Mouse (Mus musculus): ENCODE measurements at regions not wholly inside any gene's neighbourhood (a gene's known extent, or its start where the extent isn't known, plus 50 kb on each side); places are given as distances from the start of the nearest gene placed in this dataset.

GRCm38 (mm10) chrX:21293666-21294065 is 118.2 kb upstream of the Gm21876 start:
- Histone ChIP-seq H3K9ac (replicated peaks; ENCODE audit: low read length) (no peak overlapping the region), H3K4me3 (ENCODE audit: low read depth, low read length) (no peak overlapping the region), H3K4me1 (ENCODE audit: control insufficient read depth, insufficient read depth, low read length) (no peaks in the 10 kb centered on the region), H3K27me3 (ENCODE audit: control insufficient read depth, insufficient read depth, low read length) (no peaks in the 10 kb centered on the region), H3K27ac (replicated peaks; ENCODE audit: low read depth, low read length) (no peak overlapping the region), H3K4me2 (ENCODE audit: low read depth, low read length) (no peak overlapping the region), H3K36me3 (replicated peaks; ENCODE audit: control insufficient read depth, insufficient read depth, low read depth, low read length) (no peaks in the 10 kb centered on the region), H3K9me3 (replicated peaks; ENCODE audit: control insufficient read depth, low read length) (no peaks in the 10 kb centered on the region)
- WGBS, result 20% methylated on average over 5 of the region's 5 CpGs
- ATAC-seq (replicated peaks; ENCODE audit: insufficient number of reproducible peaks, low FRiP score, low TSS enrichment, low read depth) (no peak), DNase-seq (ENCODE audit: low spot score) (peak; percentile 55)

GRCm38 (mm10) chrX:21295460-21295859 is 120.0 kb upstream of the Gm21876 start:
- H3K27me3 ChIP-seq (ENCODE audit: control insufficient read depth, insufficient read depth, low read length), result no peaks in the 10 kb centered on the region
- no peaks in the 10 kb centered on the region for H3K4me1 ChIP-seq (ENCODE audit: control insufficient read depth, insufficient read depth, low read length)
- no peak overlapping the region for H3K4me2 ChIP-seq (ENCODE audit: low read depth, low read length)
- no peak overlapping the region for H3K27ac ChIP-seq (replicated peaks; ENCODE audit: low read depth, low read length)
- DNase-seq (ENCODE audit: low spot score) (peak; percentile 14), ATAC-seq (replicated peaks; ENCODE audit: insufficient number of reproducible peaks, low FRiP score, low TSS enrichment, low read depth) (no peak)
- 52% methylated on average over 1 of the region's 1 CpGs for WGBS
- no peaks in the 10 kb centered on the region for H3K36me3 ChIP-seq (replicated peaks; ENCODE audit: control insufficient read depth, insufficient read depth, low read depth, low read length)
- H3K4me3 ChIP-seq (ENCODE audit: low read depth, low read length), result no peak overlapping the region
- H3K9ac ChIP-seq (replicated peaks; ENCODE audit: low read length), result no peak overlapping the region
- no peaks in the 10 kb centered on the region for H3K9me3 ChIP-seq (replicated peaks; ENCODE audit: control insufficient read depth, low read length)

GRCm38 (mm10) chrX:21297349-21297748 is 121.9 kb upstream of the Gm21876 start:
- Histone ChIP-seq H3K9me3 (replicated peaks; ENCODE audit: control insufficient read depth, low read length) (no peaks in the 10 kb centered on the region), H3K27ac (replicated peaks; ENCODE audit: low read depth, low read length) (no peak overlapping the region), H3K4me1 (ENCODE audit: control insufficient read depth, insufficient read depth, low read length) (no peaks in the 10 kb centered on the region), H3K4me3 (ENCODE audit: low read depth, low read length) (no peak overlapping the region), H3K9ac (replicated peaks; ENCODE audit: low read length) (no peak overlapping the region), H3K36me3 (replicated peaks; ENCODE audit: control insufficient read depth, insufficient read depth, low read depth, low read length) (no peaks in the 10 kb centered on the region), H3K4me2 (ENCODE audit: low read depth, low read length) (no peak overlapping the region), H3K27me3 (ENCODE audit: control insufficient read depth, insufficient read depth, low read length) (no peaks in the 10 kb centered on the region)
- no peak for ATAC-seq (replicated peaks; ENCODE audit: insufficient number of reproducible peaks, low FRiP score, low TSS enrichment, low read depth)
- 78% methylated on average over 6 of the region's 6 CpGs for WGBS
- no peak for DNase-seq (ENCODE audit: low spot score)

- Histone ChIP-seq H3K27ac (replicated peaks; ENCODE audit: low read depth, low read length) (no peak overlapping the region), H3K4me2 (ENCODE audit: low read depth, low read length) (peak overlapping the region; percentile 16; the same call in 1 of the 2 replicates), H3K9ac (replicated peaks; ENCODE audit: low read length) (no peak overlapping the region), H3K4me1 (ENCODE audit: control insufficient read depth, insufficient read depth, low read length) (no peaks in the 10 kb centered on the region), H3K36me3 (replicated peaks; ENCODE audit: control insufficient read depth, insufficient read depth, low read depth, low read length) (no peaks in the 10 kb centered on the region), H3K9me3 (replicated peaks; ENCODE audit: control insufficient read depth, low read length) (no peaks in the 10 kb centered on the region), H3K4me3 (ENCODE audit: low read depth, low read length) (peak overlapping the region; percentile 33), H3K27me3 (ENCODE audit: control insufficient read depth, insufficient read depth, low read length) (no peaks in the 10 kb centered on the region)
- 28% methylated on average over 13 of the region's 13 CpGs for WGBS
- DNase-seq (ENCODE audit: low spot score) (peak; percentile 54), ATAC-seq (replicated peaks; ENCODE audit: insufficient number of reproducible peaks, low FRiP score, low TSS enrichment, low read depth) (no peak)
These were observed 149.8 kb upstream of the Agtr2 start for GRCm38 (mm10) chrX:21334499-21335032.

- Histone ChIP-seq H3K4me3 (ENCODE audit: low read depth, low read length) (no peak overlapping the region), H3K4me2 (ENCODE audit: low read depth, low read length) (no peak overlapping the region), H3K9ac (replicated peaks; ENCODE audit: low read length) (no peak overlapping the region), H3K4me1 (ENCODE audit: control insufficient read depth, insufficient read depth, low read length) (no peaks in the 10 kb centered on the region), H3K36me3 (replicated peaks; ENCODE audit: control insufficient read depth, insufficient read depth, low read depth, low read length) (no peaks in the 10 kb centered on the region), H3K27me3 (ENCODE audit: control insufficient read depth, insufficient read depth, low read length) (no peaks in the 10 kb centered on the region), H3K27ac (replicated peaks; ENCODE audit: low read depth, low read length) (no peak overlapping the region), H3K9me3 (replicated peaks; ENCODE audit: control insufficient read depth, low read length) (no peaks in the 10 kb centered on the region)
- no peak for ATAC-seq (replicated peaks; ENCODE audit: insufficient number of reproducible peaks, low FRiP score, low TSS enrichment, low read depth)
- 45% methylated on average over 1 of the region's 1 CpGs for WGBS
- no peak for DNase-seq (ENCODE audit: low spot score)
These were observed 139.9 kb upstream of the Agtr2 start for GRCm38 (mm10) chrX:21344397-21344796.

- WGBS, result 31% methylated on average over 4 of the region's 4 CpGs
- Histone ChIP-seq H3K4me3 (ENCODE audit: low read depth, low read length) (no peak overlapping the region), H3K9ac (replicated peaks; ENCODE audit: low read length) (no peak overlapping the region), H3K4me2 (ENCODE audit: low read depth, low read length) (no peak overlapping the region), H3K27me3 (ENCODE audit: control insufficient read depth, insufficient read depth, low read length) (no peaks in the 10 kb centered on the region), H3K4me1 (ENCODE audit: control insufficient read depth, insufficient read depth, low read length) (no peaks in the 10 kb centered on the region), H3K9me3 (replicated peaks; ENCODE audit: control insufficient read depth, low read length) (no peaks in the 10 kb centered on the region), H3K27ac (replicated peaks; ENCODE audit: low read depth, low read length) (no peak overlapping the region), H3K36me3 (replicated peaks; ENCODE audit: control insufficient read depth, insufficient read depth, low read depth, low read length) (no peaks in the 10 kb centered on the region)
- ATAC-seq (replicated peaks; ENCODE audit: insufficient number of reproducible peaks, low FRiP score, low TSS enrichment, low read depth) (no peak), DNase-seq (ENCODE audit: low spot score) (peak; percentile 24)
These were observed 133.8 kb upstream of the Agtr2 start for GRCm38 (mm10) chrX:21350503-21350902.

GRCm38 (mm10) chrX:21352350-21352749 is 132.0 kb upstream of the Agtr2 start:
- DNase-seq (ENCODE audit: low spot score) (peak; percentile 27), ATAC-seq (replicated peaks; ENCODE audit: insufficient number of reproducible peaks, low FRiP score, low TSS enrichment, low read depth) (no peak)
- WGBS, result 49% methylated on average over 3 of the region's 3 CpGs

GRCm38 (mm10) chrX:21360771-21361667 is 123.3 kb upstream of the Agtr2 start:
- Histone ChIP-seq H3K27me3 (ENCODE audit: control insufficient read depth, insufficient read depth, low read length) (no peaks in the 10 kb centered on the region), H3K36me3 (replicated peaks; ENCODE audit: control insufficient read depth, insufficient read depth, low read depth, low read length) (no peaks in the 10 kb centered on the region), H3K9ac (replicated peaks; ENCODE audit: low read length) (peak overlapping the region; percentile 18), H3K27ac (replicated peaks; ENCODE audit: low read depth, low read length) (no peak overlapping the region), H3K4me2 (ENCODE audit: low read depth, low read length) (peak overlapping the region; percentile 67), H3K4me1 (ENCODE audit: control insufficient read depth, insufficient read depth, low read length) (no peaks in the 10 kb centered on the region), H3K9me3 (replicated peaks; ENCODE audit: control insufficient read depth, low read length) (no peaks in the 10 kb centered on the region), H3K4me3 (ENCODE audit: low read depth, low read length) (peak overlapping the region; percentile 40)
- WGBS, result 19% methylated on average over 43 of the region's 43 CpGs
- ATAC-seq (replicated peaks; ENCODE audit: insufficient number of reproducible peaks, low FRiP score, low TSS enrichment, low read depth) (peak; percentile 88), DNase-seq (ENCODE audit: low spot score) (peak; percentile 71)

More at GRCm38 (mm10) chrX:21352350-21352749, 132.0 kb upstream of the Agtr2 start:
- Histone ChIP-seq H3K27me3 (ENCODE audit: control insufficient read depth, insufficient read depth, low read length) (no peaks in the 10 kb centered on the region), H3K9me3 (replicated peaks; ENCODE audit: control insufficient read depth, low read length) (no peaks in the 10 kb centered on the region), H3K36me3 (replicated peaks; ENCODE audit: control insufficient read depth, insufficient read depth, low read depth, low read length) (no peaks in the 10 kb centered on the region), H3K27ac (replicated peaks; ENCODE audit: low read depth, low read length) (no peak overlapping the region), H3K4me3 (ENCODE audit: low read depth, low read length) (no peak overlapping the region), H3K4me2 (ENCODE audit: low read depth, low read length) (no peak overlapping the region), H3K9ac (replicated peaks; ENCODE audit: low read length) (no peak overlapping the region), H3K4me1 (ENCODE audit: control insufficient read depth, insufficient read depth, low read length) (no peaks in the 10 kb centered on the region)
